Mouse (Mus musculus): ENCODE data around the gene Stip1. TPM values are rescaled to one million over a fixed set of nuclear protein-coding genes. Genes with fewer than 3 reads are reported as not detected.

The Stip1 gene
- 214 and 236 TPM in 2 replicates for polyA plus RNA-seq (2015; fragmentation: Nextera tagmentation; extraction: Ambion mirVana)

DNA sequence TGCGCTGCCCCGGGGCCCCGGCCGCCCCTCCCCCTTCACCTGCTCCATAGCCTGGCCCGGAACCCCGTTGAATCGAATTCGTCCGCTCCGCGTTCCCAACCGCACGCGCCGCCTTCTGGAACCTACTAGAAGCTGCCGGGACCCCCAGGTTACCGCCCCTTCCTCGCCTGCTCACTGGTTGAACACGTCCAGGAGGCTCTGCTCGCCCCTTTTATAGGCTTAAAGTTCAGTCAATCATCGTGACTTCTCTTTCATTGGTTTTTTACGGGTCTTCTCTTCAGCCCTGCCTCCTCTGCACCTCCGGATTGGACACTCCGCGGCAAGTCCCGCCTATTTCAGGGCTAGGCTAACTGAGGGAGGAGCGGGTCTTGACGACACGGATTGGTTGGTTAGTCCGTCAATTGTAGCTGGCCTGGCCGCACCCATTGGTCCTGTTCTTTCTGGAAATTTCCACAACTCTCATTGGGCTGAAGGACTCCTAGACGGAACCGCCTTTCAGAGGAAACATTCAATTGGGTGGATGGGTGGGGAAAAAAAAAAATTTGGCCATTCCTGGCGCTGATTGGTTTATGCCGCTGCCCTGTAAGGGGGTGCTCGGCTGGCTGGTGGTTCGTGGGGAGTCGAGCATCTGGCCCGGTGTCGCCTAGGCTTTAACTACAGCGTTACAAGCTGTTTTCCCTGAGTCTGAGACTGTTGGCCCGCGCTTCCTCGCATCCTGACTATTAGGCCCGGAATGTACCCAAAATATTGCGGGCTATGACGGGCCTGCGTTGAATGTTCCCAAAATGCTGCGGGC lies at the start of gene Stip1:
Gene Stip1 (minus strand): TSS at position 127 of the 796 bp plus-strand sequence.
- WGBS = 1% methylated on average over 49 of the region's 49 CpGs
- H3K4me1 ChIP-seq (ENCODE audit: control insufficient read depth, insufficient read depth, low read depth, low read length) = peaks cover 22% of the 10 kb centered on the region
- H3K4me3 ChIP-seq (ENCODE audit: low read length) = peak within 1 kb of the TSS; percentile 77
- H3K4me2 ChIP-seq (ENCODE audit: low read length) = peak within 1 kb of the TSS; percentile 72
- no peaks in the 10 kb centered on the region for H3K9me3 ChIP-seq (ENCODE audit: control insufficient read depth, low read length)
- H3K9ac ChIP-seq (ENCODE audit: low read depth, low read length) = peak within 1 kb of the TSS; percentile 93
- no peaks in the 10 kb centered on the region for H3K27me3 ChIP-seq (replicated peaks; ENCODE audit: control insufficient read depth, insufficient read depth, low read length)
- ATAC-seq = peak; percentile 99
- H3K27ac ChIP-seq (ENCODE audit: low read depth, low read length) = peak within 1 kb of the TSS; percentile 87
- no peaks in the 10 kb centered on the region for H3K36me3 ChIP-seq (ENCODE audit: control insufficient read depth, insufficient read depth, low read length)

- no peak overlapping the region for H3K27ac ChIP-seq (ENCODE audit: low read depth, low read length)
Observed at GRCm38 (mm10) chr19:7089050-7089449, 49.3 kb upstream of the Stip1 start.

DNA sequence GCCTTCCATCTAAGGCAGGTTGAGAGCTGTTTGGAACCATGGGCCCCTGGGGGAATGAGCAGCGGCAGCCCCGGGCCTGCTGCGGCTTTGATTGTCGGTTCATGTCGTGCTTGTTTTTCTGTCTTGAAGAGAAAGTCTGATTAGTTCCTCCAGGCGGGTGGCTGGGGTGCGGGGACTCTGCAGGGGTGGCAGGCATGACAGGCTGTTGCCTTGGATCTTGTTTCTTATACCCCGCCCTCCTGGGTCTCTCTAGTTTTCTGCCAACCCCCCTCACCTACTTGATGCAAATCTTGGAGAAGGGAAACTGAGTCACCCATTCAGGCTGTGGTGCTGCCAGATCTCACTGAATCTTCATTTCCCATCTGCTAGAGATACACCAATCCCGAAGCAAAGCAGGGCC lies 48.8 kb upstream of the Stip1 start:
- 13% methylated on average over 9 of the region's 9 CpGs for WGBS

More at GRCm38 (mm10) chr19:7089050-7089449, 49.3 kb upstream of the Stip1 start:
- peaks cover 2% of the 10 kb centered on the region; the same call in 1 of the 2 replicates for H3K27me3 ChIP-seq (replicated peaks; ENCODE audit: control insufficient read depth, insufficient read depth, low read length)
- H3K4me1 ChIP-seq (ENCODE audit: control insufficient read depth, insufficient read depth, low read depth, low read length) = peaks cover 57% of the 10 kb centered on the region
- no peak for ATAC-seq
- 45% methylated on average over 5 of the region's 5 CpGs for WGBS
- H3K36me3 ChIP-seq (ENCODE audit: control insufficient read depth, insufficient read depth, low read length) = no peaks in the 10 kb centered on the region
- H3K4me3 ChIP-seq (ENCODE audit: low read length) = no peak overlapping the region
- no peak overlapping the region for H3K9ac ChIP-seq (ENCODE audit: low read depth, low read length)
- no peak overlapping the region for H3K4me2 ChIP-seq (ENCODE audit: low read length)
- no peaks in the 10 kb centered on the region for H3K9me3 ChIP-seq (ENCODE audit: control insufficient read depth, low read length)

GRCm38 (mm10) chr19:7084734-7085133 lies 45.0 kb upstream of the Stip1 start:
- H3K9me3 ChIP-seq (ENCODE audit: control insufficient read depth, low read length) = no peaks in the 10 kb centered on the region
- no peak for ATAC-seq
- WGBS = 38% methylated on average over 15 of the region's 15 CpGs
- H3K4me3 ChIP-seq (ENCODE audit: low read length) = no peak overlapping the region
- no peak overlapping the region for H3K9ac ChIP-seq (ENCODE audit: low read depth, low read length)
- peaks cover 2% of the 10 kb centered on the region; the same call in 1 of the 2 replicates for H3K27me3 ChIP-seq (replicated peaks; ENCODE audit: control insufficient read depth, insufficient read depth, low read length)
- H3K36me3 ChIP-seq (ENCODE audit: control insufficient read depth, insufficient read depth, low read length) = no peaks in the 10 kb centered on the region
- H3K4me2 ChIP-seq (ENCODE audit: low read length) = no peak overlapping the region
- peaks cover 37% of the 10 kb centered on the region for H3K4me1 ChIP-seq (ENCODE audit: control insufficient read depth, insufficient read depth, low read depth, low read length)
- no peak overlapping the region for H3K27ac ChIP-seq (ENCODE audit: low read depth, low read length)

More for the DNA sequence above, 48.8 kb upstream of the Stip1 start:
- H3K36me3 ChIP-seq (ENCODE audit: control insufficient read depth, insufficient read depth, low read length) = no peaks in the 10 kb centered on the region
- peak overlapping the region; percentile 11; the same call in 1 of the 2 replicates for H3K9ac ChIP-seq (ENCODE audit: low read depth, low read length)
- 0 out of 2 replicates have a peak overlapping the region, but pooled peaks have one; percentile 8 for H3K27ac ChIP-seq (ENCODE audit: low read depth, low read length)
- peaks cover 61% of the 10 kb centered on the region for H3K4me1 ChIP-seq (ENCODE audit: control insufficient read depth, insufficient read depth, low read depth, low read length)
- peaks cover 2% of the 10 kb centered on the region; the same call in 1 of the 2 replicates for H3K27me3 ChIP-seq (replicated peaks; ENCODE audit: control insufficient read depth, insufficient read depth, low read length)
- H3K4me2 ChIP-seq (ENCODE audit: low read length) = no peak overlapping the region
- no peak overlapping the region for H3K4me3 ChIP-seq (ENCODE audit: low read length)
- H3K9me3 ChIP-seq (ENCODE audit: control insufficient read depth, low read length) = no peaks in the 10 kb centered on the region
- no peak for ATAC-seq

DNA sequence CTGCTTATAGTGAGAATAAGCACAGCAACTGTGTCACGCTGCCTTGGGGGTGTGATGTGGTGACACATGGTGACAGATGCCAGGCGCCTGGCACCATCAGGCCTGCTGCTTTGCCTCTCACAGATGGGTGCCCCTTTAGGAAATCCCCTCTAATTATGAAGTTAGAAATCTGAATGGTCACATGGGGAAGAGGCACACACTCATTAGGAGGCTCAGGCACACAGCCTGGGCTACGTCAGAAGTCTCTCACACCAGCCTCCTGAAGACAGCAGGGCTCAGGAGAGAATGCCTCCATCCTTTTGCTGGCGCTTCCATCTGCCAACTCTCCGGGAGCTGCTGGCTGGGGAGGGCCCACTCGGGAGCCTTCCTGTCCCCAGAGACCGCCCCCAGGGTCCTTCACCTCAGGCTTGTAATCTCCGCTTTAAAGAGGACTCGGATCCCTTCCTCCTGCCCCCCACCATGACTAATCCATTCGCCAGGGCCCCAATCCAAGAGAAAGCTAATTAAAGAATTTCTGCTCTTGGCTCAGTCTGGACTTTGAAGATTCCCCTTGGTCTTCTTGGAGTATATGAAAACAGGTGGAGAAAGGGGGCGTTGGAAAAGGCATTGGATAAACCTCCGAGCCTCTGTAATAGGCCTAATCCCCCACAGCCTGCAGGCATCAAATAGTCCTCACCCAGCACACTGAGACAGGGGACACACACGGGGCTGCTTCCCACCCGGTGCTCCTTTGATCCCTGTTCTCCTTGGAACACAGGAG lies 43.4 kb upstream of the Stip1 start:
- H3K4me3 ChIP-seq (ENCODE audit: low read length) = no peak overlapping the region
- peak; percentile 68 for ATAC-seq
- H3K4me1 ChIP-seq (ENCODE audit: control insufficient read depth, insufficient read depth, low read depth, low read length) = peaks cover 32% of the 10 kb centered on the region
- H3K9ac ChIP-seq (ENCODE audit: low read depth, low read length) = peak overlapping the region; percentile 27
- H3K27me3 ChIP-seq (replicated peaks; ENCODE audit: control insufficient read depth, insufficient read depth, low read length) = peaks cover 2% of the 10 kb centered on the region; the same call in 1 of the 2 replicates
- H3K4me2 ChIP-seq (ENCODE audit: low read length) = no peak overlapping the region
- H3K36me3 ChIP-seq (ENCODE audit: control insufficient read depth, insufficient read depth, low read length) = no peaks in the 10 kb centered on the region
- peak overlapping the region; percentile 44; the same call in 1 of the 2 replicates for H3K27ac ChIP-seq (ENCODE audit: low read depth, low read length)
- no peaks in the 10 kb centered on the region for H3K9me3 ChIP-seq (ENCODE audit: control insufficient read depth, low read length)
- 21% methylated on average over 14 of the region's 14 CpGs for WGBS

DNA sequence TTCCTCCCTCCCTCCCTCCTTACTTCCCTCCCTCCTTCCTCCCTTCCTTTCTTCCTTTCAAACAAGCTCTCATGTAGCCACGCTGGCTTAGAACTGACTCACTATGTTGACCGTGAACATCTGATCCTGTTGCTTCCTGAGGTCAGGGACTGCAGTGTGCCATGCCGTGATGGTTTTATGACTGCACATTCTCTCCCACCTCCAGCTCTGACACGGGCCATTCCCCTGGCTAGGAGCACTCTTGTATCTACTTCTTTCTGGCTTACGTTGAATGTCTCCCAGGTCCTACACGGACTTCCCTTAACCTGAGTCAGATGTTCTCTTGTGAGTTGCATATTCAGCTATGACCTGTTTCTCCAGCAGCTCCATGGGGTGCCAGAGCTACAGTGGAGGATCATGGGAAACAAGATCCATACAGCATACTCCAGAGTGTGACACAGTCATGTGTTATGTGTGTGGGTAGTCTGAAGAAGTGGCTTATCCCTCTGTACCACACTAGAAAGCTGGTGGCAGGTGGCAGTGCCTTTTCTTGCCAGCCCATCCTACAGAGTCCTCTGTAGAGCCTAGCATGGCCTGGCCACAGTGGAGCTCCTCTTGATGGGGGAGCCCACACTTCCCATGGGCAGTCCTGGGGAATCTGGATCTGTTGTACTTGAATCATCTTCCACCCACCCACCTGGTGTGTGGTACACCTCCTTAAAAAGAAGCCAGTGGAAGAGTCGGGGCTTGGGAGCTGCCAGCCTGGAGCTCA lies 41.9 kb upstream of the Stip1 start:
- H3K4me2 ChIP-seq (ENCODE audit: low read length) = no peak overlapping the region
- no peak overlapping the region for H3K9ac ChIP-seq (ENCODE audit: low read depth, low read length)
- H3K9me3 ChIP-seq (ENCODE audit: control insufficient read depth, low read length) = no peaks in the 10 kb centered on the region
- peaks cover 27% of the 10 kb centered on the region for H3K4me1 ChIP-seq (ENCODE audit: control insufficient read depth, insufficient read depth, low read depth, low read length)
- no peak for ATAC-seq
- no peak overlapping the region for H3K4me3 ChIP-seq (ENCODE audit: low read length)
- peaks cover 2% of the 10 kb centered on the region; the same call in 1 of the 2 replicates for H3K27me3 ChIP-seq (replicated peaks; ENCODE audit: control insufficient read depth, insufficient read depth, low read length)
- H3K27ac ChIP-seq (ENCODE audit: low read depth, low read length) = no peak overlapping the region
- H3K36me3 ChIP-seq (ENCODE audit: control insufficient read depth, insufficient read depth, low read length) = no peaks in the 10 kb centered on the region
- WGBS = 83% methylated on average over 7 of the region's 7 CpGs

GRCm38 (mm10) chr19:7078271-7078670 lies 38.5 kb upstream of the Stip1 start:
- Histone ChIP-seq H3K9ac (ENCODE audit: low read depth, low read length) (no peak overlapping the region), H3K4me3 (ENCODE audit: low read length) (no peak overlapping the region), H3K4me1 (ENCODE audit: control insufficient read depth, insufficient read depth, low read depth, low read length) (peaks cover 18% of the 10 kb centered on the region), H3K4me2 (ENCODE audit: low read length) (no peak overlapping the region), H3K9me3 (ENCODE audit: control insufficient read depth, low read length) (no peaks in the 10 kb centered on the region), H3K36me3 (ENCODE audit: control insufficient read depth, insufficient read depth, low read length) (no peaks in the 10 kb centered on the region), H3K27me3 (replicated peaks; ENCODE audit: control insufficient read depth, insufficient read depth, low read length) (no peaks in the 10 kb centered on the region), H3K27ac (ENCODE audit: low read depth, low read length) (no peak overlapping the region)
- WGBS = 89% methylated on average over 7 of the region's 7 CpGs
- no peak for ATAC-seq

DNA sequence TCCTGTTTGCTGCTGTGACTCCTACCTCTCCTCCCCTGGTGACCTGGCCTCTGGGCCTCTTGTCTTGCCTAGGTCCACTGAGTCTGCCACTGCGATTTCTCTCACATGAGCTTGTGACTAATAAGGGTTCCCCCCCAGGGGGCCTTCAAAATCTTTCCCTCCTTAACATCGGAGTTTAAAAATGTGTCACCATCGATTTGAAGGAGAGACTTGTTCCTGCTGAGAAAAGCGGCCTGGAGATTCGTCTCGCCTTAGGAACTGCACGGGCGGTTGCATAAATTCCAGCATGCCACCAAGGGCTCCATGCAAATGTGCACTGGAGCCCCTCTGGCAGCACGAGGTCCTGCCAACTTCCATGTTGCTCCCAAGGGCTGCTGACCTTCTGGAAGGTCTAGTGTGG lies 37.9 kb upstream of the Stip1 start:
- Histone ChIP-seq H3K27me3 (replicated peaks; ENCODE audit: control insufficient read depth, insufficient read depth, low read length) (no peaks in the 10 kb centered on the region), H3K4me3 (ENCODE audit: low read length) (no peak overlapping the region)
- no peak for ATAC-seq

More for the DNA sequence above, 37.9 kb upstream of the Stip1 start:
- 31% methylated on average over 9 of the region's 9 CpGs for WGBS
- Histone ChIP-seq H3K27ac (ENCODE audit: low read depth, low read length) (no peak overlapping the region), H3K9ac (ENCODE audit: low read depth, low read length) (no peak overlapping the region), H3K4me1 (ENCODE audit: control insufficient read depth, insufficient read depth, low read depth, low read length) (peaks cover 15% of the 10 kb centered on the region), H3K36me3 (ENCODE audit: control insufficient read depth, insufficient read depth, low read length) (no peaks in the 10 kb centered on the region), H3K9me3 (ENCODE audit: control insufficient read depth, low read length) (no peaks in the 10 kb centered on the region), H3K4me2 (ENCODE audit: low read length) (no peak overlapping the region)

Measured in hindbrain, embryonic 16.5 days (tissue).